Mouse (Mus musculus) monocyte, adult 5-6 weeks (primary cell): ENCODE measurements around the gene Drd3. TPM values are rescaled to one million over a fixed set of nuclear protein-coding genes. Genes with fewer than 3 reads are reported as not detected.

ENCODE experiments used
- ATAC-seq: fragments of 153-309, 156-312 bp; replicated peaks from 2 replicates; pipeline ENCODE4 v1.8.0; 2017; ENCODE audit warnings: mild to moderate bottlenecking; ENCODE audit not compliant: low TSS enrichment, insufficient number of reproducible peaks, severe bottlenecking, poor library complexity, low FRiP score
- total RNA-seq: library from RNA; stranded (forward); fragments of 200-1000, 200-491, 200-594 nt; gene quantifications from 3 replicates; pipeline ENCODE4 v1.2.3, GENCODE M21; 2017

Gene Drd3
- total RNA-seq, 1 experiment from 2014 or later, result not detected

DNA sequence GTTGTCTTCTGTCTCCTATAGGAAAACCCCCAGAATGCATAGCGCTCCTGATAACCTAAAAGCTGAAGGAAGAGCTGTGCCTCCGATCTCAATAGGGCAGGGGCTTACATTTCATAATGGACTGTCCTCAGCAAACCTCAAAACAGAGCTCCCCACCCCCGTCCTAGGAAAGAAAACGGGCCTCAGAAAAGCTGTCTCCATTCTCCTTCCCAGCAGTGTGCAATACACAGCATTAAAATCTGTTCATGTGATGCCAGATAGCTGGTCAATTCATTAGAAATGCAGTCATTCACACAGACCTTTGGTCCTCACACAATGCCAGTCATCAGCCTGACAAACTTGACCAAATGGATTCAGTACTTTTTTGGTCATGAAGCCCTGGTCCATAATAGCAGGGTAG is 45.7 kb downstream of the Drd3 start:
- no peak for ATAC-seq

DNA sequence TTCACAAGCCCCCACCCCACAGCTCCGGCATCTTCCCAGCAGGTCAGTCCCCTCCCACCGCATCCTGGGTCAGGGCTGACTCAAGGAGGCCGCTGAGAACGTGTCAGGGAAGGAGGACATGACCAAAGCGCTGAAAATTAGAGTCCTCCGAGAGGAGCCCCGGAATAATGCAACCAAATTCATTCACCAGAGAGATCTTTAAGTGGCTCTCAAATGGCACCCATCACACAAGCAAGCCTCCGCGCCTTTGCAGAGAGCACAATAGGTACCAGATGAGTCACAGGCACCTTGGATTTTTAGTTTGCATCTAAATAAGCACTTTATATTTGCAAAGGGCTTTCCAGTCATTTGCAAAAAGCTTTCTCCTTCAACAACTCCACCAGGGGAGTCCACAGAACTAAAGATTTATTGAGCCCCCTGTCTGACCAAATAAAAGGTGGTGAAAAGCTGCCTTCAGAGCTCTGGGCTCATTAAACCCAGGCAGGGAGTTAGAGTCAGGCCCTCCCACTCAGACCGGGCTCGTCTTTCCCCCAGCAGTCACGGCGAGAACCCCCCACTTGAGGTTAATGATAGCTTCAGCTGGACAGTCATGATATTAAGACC is 46.4 kb downstream of the Drd3 start:
- no peak for ATAC-seq

DNA sequence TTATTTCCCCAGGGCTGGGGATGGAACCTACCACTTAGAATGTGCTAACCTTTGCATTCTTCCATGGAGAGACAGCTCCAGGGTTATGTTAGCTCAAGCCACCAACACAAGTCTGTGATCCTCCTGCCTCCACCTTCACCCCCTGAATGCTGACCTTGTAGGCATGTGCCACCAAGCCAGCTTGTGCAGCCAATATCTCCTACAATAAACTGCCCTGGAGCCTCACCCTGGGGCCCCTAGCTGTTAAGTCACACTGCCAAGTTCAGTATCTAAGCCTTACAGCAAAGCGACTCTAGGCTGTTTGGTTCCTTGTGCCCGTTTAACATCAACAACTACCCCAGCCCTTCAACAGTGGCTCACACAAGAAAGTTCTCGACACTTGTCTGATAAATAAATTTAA is 47.3 kb downstream of the Drd3 start:
- no peak for ATAC-seq

DNA sequence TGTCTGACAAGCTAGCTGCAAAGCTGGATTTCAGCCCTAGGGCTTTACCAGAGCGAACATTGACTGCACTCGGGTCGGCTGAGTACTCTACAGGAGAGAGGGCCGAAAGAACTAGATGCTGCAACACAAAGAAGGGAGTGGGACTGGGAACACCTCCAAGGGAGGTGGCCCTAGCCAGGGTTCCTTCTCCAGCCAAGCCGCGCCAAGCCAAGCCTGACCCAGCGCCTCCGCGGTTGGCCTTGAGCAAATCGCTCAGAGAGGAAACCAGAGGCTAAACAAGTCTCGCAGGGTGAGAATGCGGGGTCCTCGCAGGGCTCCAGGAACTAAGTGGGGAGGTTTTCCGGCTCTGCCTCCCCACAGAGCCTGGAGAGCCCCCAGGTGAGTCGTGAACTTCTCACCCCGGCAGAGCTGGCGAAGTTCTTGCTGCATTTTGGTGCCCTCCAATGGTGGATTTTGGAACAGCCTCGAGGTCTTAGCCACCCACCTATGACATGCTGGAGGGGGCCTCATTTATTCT is 48.0 kb downstream of the Drd3 start:
- peak; percentile 54 for ATAC-seq

DNA sequence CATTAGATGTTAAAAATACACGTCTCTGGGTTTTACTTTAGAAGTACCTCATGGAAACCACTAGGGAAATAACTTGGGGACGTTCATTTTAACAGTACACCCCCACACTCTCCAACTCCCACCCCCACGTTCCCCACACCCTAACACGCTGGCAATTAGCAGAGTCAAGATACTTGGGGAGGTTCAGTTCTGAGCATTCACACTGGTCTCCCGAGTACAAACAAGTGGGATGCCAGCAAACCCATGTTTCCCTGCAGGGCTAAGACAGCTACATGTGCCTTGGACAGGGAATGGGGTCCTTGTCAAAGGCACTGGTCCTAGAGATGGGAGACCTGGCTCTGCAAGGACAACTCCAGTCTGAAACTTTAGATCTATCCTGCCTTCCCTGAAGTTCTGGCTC is 48.6 kb downstream of the Drd3 start:
- no peak for ATAC-seq

DNA sequence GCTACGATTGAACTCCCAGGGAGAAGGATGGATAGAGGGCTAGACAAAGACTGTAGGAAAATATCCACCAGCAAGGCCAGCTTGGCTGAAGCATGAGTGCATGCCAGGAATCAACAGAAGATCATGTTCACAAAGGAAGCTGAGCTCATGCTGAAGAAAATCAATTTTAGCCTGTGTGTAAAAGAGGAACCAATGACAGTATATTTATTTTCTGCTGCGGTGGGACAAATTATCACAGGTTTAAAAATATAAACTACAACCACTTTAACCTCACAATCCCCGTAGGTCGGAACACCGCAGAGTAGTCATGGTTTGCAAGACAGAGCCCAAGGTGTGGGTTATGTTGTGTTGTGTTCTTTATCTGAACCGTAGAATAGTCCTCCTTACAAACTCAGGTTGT is 50.5 kb downstream of the Drd3 start:
- no peak for ATAC-seq

DNA sequence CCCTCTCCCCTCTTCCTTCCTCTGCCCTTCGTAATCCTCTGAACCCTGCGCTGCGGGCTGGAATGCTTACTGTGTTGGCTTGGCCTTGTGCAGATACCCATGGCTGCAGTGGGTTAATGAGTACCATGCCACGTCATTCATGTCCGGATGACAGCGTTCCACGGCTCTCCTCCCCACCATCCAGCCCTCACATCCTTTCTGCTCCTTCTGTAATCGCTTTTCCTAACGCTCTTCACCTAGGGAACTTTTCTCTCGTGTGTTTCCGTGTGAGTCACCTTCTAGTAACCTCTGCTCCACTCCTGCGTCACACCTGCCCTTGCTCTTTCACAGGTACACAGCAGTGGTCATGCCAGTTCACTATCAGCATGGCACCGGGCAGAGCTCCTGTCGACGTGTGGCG is 53.2 kb downstream of the Drd3 start:
- ATAC-seq, result no peak

DNA sequence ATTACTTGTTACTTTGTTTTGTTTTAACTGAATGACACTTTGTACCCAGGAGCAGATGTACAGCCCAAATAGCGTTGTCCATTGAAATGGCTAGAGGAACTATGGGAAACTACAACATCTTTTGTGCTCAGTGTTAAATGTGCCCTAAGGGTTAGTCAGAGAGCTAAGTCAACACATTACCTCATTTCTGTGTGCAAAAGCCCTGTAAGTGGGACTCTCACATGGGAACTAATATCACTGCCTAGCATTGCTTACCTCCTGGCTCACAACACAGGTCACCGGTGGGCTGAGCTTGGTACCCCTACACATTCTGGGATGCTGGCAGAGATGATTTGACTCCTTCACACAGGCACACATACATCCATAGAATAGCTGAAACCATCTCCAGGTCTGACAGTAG is 55.6 kb downstream of the Drd3 start:
- ATAC-seq, result no peak

DNA sequence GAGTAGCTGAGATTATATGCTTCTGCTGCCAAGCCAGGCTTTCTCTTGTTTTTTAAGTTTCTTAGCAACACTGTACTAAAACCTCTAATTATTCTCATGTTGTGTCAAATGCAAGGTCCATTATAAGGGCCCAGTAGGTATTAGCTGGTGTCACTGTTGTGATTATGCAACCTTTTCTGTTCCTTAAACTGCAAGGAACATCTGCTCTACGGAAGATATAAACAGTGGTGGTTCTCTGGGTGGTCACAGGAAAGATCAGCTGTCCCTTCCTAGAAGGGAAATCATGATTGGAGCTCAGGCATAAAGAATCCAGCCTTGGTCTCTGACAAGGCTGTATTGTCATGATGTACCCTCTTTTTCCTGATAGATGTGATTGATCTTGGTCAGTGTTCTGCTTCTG is 57.6 kb downstream of the Drd3 start:
- ATAC-seq, result no peak

DNA sequence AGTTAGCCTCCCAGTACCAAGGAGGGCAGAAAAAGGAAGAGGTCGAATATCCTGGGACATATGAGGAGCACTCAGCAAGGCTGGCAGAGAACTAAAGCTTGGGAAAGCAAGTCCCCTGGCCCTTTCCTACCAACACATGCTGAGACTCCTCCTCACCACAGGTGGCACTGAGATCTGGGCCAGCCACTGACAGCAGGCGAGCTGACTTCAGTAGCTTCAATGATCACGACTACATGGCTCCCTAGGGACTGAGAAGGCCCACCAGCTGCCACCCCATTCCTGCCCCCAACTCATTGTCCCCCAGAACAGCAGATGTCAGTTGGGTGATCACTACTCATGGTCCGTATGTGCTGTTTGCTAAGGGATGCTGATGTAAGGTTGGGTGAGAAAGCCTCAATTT is 60.8 kb downstream of the Drd3 start:
- ATAC-seq, result no peak

DNA sequence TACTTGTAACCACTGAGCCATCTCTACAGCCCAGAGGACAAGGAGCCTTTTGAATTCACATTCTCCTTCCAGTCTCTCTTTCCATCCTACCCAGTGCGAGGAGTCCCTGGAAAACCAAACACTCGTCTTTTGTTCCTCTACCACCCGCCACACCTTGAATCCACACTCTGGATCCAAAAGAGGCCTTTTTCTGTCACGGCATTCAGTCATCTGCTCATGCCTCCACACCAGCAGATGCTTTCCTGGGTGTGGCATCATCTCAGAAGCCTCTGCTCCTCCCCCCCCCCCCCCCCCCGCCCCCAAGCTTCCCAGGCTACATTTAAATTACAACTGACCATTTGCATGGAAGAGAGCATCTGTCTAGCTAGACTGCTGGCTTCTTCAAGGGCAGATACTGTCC is 62.5 kb downstream of the Drd3 start:
- no peak for ATAC-seq

DNA sequence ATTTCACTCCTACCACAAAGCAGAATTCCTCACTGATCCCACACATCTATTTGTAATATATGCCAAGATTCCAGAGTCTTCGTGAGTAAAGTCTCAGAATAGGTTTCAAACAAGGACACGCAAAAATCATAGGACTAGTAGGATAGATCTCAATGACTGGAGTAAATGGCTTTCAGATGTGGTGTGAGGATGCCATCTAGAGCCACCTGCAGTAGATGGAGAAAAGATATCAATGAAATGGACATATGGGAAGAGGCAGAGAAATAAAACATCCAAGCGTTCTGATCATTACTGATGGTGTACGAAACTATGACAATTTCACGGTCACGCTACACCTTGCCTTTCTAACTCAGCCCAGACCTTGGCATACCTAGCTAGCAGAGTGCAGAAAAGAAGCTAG is 64.6 kb downstream of the Drd3 start:
- ATAC-seq, result no peak

DNA sequence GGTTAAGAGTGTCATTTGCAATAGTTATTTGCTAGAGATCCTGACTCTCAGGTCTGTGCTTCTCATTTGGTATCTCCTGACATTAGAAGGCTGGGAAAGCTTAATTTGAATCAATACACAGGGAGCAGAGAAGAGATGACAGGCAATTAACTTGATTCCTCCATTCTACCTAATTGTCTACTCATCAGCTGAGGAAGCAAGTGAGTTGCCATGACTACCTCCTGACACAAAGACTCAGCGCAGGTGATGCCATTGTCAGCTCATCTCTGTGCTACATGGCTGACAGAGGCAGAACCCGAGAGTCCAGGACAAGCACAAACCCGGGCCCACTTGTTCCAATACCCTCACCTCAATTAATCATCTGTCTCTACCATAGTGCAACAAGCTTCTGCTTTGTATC is 73.7 kb downstream of the Drd3 start:
- no peak for ATAC-seq

DNA sequence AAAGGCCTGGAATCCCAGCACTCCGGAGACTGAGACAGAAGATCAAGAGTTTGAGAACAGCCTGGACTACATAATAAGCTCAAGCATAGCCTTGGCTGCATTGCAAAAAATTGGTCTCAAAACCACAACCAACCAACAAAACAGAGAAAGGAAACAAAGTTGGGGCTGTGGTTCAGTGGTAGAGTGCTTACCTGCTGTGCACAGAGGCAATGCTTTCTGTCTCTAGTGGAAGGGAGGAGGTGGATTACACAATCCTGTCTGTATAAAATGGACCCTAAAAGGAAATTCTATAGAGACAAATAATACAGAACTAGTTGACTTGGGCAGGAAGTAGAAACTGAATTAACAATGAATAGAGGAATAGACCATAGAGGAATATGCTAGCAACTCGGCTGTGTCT is 78.1 kb downstream of the Drd3 start:
- no peak for ATAC-seq

DNA sequence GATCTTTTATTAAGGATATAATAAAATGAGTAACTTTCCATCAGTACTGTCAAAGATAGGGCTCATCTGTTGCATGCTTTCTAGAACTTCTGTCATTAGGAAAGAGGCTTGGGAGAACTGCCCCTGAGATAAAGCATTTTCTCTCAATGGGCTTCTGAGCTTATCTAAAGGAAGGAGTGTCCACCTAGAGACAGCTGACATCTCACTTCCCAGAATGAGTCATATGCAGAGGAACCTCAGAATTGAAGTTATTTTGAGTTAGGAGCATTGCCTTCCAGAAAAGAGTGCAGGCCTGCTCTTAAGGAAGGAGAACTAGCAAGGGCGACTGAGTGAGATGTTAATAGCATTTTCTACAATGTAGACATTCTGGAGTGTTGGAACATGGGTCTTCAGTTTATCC is 87.4 kb downstream of the Drd3 start:
- ATAC-seq, result no peak

DNA sequence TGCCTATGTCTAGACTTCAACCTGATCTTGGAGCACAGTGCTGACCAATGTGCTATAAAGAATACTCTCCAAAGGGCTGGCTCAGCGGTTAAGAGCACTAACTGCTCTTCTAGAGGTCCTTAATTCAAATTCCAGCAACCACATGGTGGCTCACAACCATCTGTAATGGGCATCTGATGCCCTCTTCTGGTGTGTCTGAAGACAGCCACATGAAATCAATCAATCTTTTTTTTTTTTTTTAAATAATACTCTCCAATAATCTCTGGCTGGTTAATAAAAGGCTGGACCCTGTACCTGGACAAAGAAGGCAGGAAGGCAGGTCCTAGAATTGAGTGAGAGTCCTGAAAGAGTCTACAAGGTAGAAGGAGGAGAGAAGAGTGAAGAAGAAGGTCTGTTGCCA is 96.0 kb downstream of the Drd3 start:
- ATAC-seq, result no peak

DNA sequence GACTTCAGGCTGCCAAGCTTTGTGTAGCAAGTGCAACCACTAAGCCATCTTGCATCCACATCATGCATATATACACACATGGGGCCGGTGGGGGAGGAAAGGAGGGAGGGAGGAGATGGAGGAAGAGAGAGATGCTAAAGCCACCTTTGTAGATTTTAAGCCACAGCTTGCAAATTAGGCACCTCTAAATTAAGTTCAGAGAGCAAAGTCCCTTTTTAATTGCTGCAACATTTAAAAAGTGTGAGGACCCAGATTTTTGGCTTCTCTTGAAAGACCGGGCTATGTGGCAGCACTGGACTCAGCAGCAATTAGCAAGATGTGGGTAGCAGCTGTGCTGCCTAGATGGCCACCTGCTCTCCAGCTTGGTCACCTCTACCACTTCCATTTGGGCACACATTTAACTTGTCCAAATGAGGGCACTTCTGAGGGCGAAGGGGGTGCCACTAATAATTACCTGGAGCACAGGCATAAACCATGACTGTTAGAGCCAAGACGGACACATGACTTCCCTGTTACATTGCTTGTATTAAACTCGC is 105.2 kb downstream of the Drd3 start:
- no peak for ATAC-seq

DNA sequence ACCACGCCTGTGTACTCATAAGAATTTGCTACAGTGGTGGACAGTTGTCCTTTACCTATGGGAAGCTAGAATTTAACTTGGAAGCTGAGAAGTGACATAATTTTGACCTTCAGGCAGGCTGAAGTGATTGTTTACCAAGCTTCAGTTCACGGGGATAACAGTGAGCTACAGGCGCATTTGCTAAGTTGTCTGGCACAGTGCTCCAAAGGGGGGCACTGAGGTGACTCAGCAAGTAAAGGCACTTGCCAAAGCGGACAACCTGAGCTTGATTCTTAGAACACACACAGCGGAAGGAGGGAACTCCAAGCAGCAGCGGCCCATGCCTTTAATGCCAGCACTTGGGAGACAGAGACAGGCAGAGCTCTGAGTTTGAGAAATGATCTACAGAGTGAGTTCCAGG is 106.8 kb downstream of the Drd3 start:
- no peak for ATAC-seq

DNA sequence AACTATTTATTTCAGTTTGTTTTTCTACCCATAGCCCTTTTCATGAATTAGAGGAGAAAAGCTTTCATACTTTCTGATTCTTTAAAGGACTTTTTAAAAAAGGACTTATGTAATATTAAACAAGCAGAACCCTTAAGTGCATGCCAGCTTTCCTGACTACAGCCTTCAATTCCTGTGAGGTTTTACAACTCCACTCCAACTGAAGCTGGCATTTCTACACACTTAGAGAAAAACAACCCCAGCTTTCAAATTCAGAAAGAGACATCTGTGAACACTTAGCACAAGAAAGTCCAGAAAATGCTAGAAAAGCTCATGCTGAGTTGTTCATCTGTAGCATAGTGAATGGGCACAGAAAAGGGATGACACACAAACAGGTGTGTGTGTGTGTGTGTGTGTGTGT is 116.0 kb downstream of the Drd3 start:
- ATAC-seq, result no peak

DNA sequence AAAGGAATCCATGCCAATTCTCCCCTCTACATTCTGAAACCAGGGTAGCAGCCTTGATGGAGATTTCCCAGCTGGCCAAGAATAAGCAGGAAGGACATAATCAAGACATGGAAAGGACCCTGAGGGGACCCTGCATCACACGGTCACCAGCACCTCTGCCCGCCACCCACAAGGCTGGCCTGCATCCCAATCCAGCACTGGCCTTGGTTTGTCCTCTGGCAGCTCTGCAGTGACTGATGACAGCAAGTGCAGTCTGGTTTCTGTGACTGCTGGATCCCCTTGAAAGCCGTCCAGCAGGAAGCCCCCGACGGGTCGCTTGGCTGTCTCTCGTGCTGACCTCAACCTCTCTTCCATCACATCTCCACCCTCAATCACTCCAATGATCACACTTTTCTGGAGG is 117.6 kb downstream of the Drd3 start:
- ATAC-seq, result no peak
